7 mouse cellular contexts compared by ENCODE assay signal in genomic region chr11:82177711-82178110, GRCm38 (mm10).
A peak's percentile ranks its signal among the peaks of the same experiment; 100 is the strongest.
DNase-seq lines count a peak whose midpoint lies in the region; ATAC-seq and TF ChIP-seq lines count a peak whose summit lies in the region.

No protein-coding gene starts in this region.

- no peaks in the 10 kb centered on the region for H3K9me3 ChIP-seq in hindbrain, embryonic 16.5 days (ENCODE audit: control insufficient read depth, low read length)
- H3K9me3 ChIP-seq in lung, embryonic 14.5 days (ENCODE audit: low read depth, low read length) = no peaks in the 10 kb centered on the region

- no peaks in the 10 kb centered on the region; the same call in 1 of the 2 replicates for H3K27me3 ChIP-seq in hindbrain, embryonic 16.5 days (replicated peaks; ENCODE audit: control insufficient read depth, insufficient read depth, low read length)
- H3K27me3 ChIP-seq in lung, embryonic 14.5 days (ENCODE audit: insufficient read depth, low read length) = no peaks in the 10 kb centered on the region

- H3K4me2 ChIP-seq in hindbrain, embryonic 16.5 days (ENCODE audit: low read length) = no peak overlapping the region
- H3K4me2 ChIP-seq in lung, embryonic 14.5 days = no peak overlapping the region

- DNase-seq in ovary, postnatal 14 days (ENCODE audit: low spot score) = peak; percentile 45
- DNase-seq in ovary, adult 18-20 months (ENCODE audit: low spot score) = no peak
- DNase-seq in T-cell, adult 2 months (ENCODE audit: low spot score) = peak; percentile 33
- DNase-seq in embryo, embryonic 11 days = peak; percentile 84
- peak; percentile 90 for DNase-seq in lung, embryonic 14.5 days
- DNase-seq in retina, adult 2 months (ENCODE audit: low read depth, low spot score) = peak; percentile 38

- no peak overlapping the region for H3K4me3 ChIP-seq in hindbrain, embryonic 16.5 days (ENCODE audit: low read length)
- no peak overlapping the region for H3K4me3 ChIP-seq in lung, embryonic 14.5 days (ENCODE audit: low read depth, low read length)

- H3K9ac ChIP-seq in hindbrain, embryonic 16.5 days (ENCODE audit: low read depth, low read length) = no peak overlapping the region
- no peak overlapping the region for H3K9ac ChIP-seq in lung, embryonic 14.5 days

- ATAC-seq in hindbrain, embryonic 16.5 days = peak; percentile 77
- ATAC-seq in lung, embryonic 14.5 days (ENCODE audit: insufficient read depth) = peak; percentile 82; the same call in 1 of the 2 replicates

- H3K4me1 ChIP-seq in hindbrain, embryonic 16.5 days (ENCODE audit: control insufficient read depth, insufficient read depth, low read depth, low read length) = peaks cover 6% of the 10 kb centered on the region; the same call in 1 of the 2 replicates
- peaks cover under 1% of the 10 kb centered on the region; the same call in 1 of the 2 replicates for H3K4me1 ChIP-seq in lung, embryonic 14.5 days (ENCODE audit: insufficient read depth)

- H3K27ac ChIP-seq in hindbrain, embryonic 16.5 days (ENCODE audit: low read depth, low read length) = no peak overlapping the region
- H3K27ac ChIP-seq in lung, embryonic 14.5 days (ENCODE audit: low read depth) = no peak overlapping the region

- peak; percentile 85 for TF ChIP-seq CTCF in lung, embryonic 14.5 days (IDR thresholded peaks at IDR 0.05; ENCODE audit: low read depth)

- WGBS in hindbrain, embryonic 16.5 days = 28% methylated on average over 5 of the region's 5 CpGs
- WGBS in lung, embryonic 14.5 days = 24% methylated on average over 5 of the region's 5 CpGs

- no peaks in the 10 kb centered on the region for H3K36me3 ChIP-seq in hindbrain, embryonic 16.5 days (ENCODE audit: control insufficient read depth, insufficient read depth, low read length)
- H3K36me3 ChIP-seq in lung, embryonic 14.5 days (ENCODE audit: insufficient read depth) = no peaks in the 10 kb centered on the region
